Mouse (Mus musculus): ENCODE data around the gene Hmga1b.

- TF ChIP-seq CTCF (IDR thresholded peaks at IDR 0.05; ENCODE audit: borderline replicate concordance, insufficient read depth, low read depth, low read length) = no peak
- no peak for TF ChIP-seq POLR2A (IDR thresholded peaks at IDR 0.05; ENCODE audit: borderline replicate concordance, insufficient read depth, low read length)
Observed at GRCm38 (mm10) chr11:120727564-120727963, 35.0 kb upstream of the Hmga1b start.

All from cerebellum, adult 2 months (tissue).